Mouse (Mus musculus) layer of hippocampus, adult 9-11 months (tissue): Measurements from ENCODE around the gene Jam2.
A peak's percentile ranks its signal among the peaks of the same experiment; 100 is the strongest.

ENCODE experiments used
- DNase-seq: peaks from one replicate; pipeline ENCODE4 v3.0.0; 2022

The Jam2 gene

GRCm38 (mm10) chr16:84774003-84774703 is at the start of gene Jam2:
Jam2 (plus strand) TSS chr16:84774123.
- DNase-seq = peak; percentile 54

- DNase-seq = no peak
Measured at GRCm38 (mm10) chr16:84734806-84735165, 39.1 kb upstream of the Jam2 start.

DNA sequence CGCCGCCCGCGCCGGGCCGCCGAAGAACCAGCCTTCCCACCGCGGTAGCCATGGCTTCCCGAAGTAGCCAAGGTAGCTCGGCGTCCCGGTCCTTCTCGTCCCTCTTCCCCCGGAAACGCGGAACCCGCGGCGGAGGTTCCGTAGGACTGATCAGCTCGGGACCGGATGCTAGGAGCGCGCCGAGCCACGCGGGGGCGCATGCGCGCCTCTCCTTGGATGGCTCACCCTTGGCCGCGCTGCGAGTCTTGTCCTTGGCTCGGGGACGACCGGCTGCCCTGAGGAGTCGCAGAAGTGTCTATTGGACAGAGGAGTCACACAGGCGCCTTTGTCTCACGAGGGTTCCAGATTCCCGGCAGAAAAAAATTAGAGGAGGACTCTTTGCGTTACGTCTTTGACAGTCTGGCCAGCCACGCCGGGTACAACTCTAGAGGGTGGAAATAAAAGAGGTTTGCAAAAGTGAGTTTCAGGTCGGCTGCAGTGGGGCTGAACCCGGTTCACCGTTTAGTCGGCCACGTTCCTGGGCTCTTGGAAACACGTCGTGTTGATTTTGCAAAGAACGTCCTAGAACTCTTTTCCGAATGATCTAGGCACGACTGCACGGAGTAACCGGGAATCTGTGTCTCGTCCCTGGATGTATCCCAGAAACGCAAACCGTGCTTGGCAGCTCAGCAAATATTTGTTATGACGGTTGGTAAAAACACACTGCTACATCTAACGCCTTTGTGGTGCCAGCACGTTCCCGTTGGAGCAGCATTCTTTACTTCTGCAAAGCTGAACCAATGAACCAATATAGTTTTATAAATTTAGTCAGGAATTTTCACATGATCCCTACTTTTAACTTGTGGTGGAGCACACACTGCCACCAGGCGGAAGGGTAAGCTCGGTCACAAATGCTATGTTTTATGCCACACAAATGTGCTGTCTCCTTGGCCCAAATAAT is 38.5 kb upstream of the Jam2 start, which contains the start of gene Mrpl39:
Gene Mrpl39 (minus strand): TSS at position 577 of the 940 bp plus-strand sequence.
- peak; percentile 92 for DNase-seq

- DNase-seq = no peak
Measured at GRCm38 (mm10) chr16:84737358-84737757, 36.6 kb upstream of the Jam2 start.

GRCm38 (mm10) chr16:84744703-84745490 is 29.0 kb upstream of the Jam2 start:
- DNase-seq = no peak

- no peak for DNase-seq
Measured at GRCm38 (mm10) chr16:84745721-84746306, 28.1 kb upstream of the Jam2 start.

DNA sequence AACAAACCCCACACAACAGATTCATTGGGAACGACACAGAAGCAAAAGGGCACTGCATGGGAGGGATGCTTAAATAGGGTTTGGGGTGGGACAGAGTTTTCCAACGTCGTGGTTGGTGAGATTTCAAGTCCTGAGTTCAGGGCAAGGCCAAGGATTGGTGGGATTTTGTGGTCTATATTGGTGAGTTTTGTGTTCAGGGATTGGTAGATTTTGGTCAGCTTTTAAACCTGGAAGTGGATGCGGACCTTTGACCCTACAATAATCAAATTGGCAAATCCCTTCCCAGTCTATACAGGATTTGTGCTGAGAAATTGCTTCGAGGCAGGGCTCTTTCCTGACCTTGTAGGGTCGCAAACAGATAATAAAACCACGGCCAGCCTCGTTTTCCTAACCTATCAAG is 6.0 kb upstream of the Jam2 start:
- no peak for DNase-seq

DNA sequence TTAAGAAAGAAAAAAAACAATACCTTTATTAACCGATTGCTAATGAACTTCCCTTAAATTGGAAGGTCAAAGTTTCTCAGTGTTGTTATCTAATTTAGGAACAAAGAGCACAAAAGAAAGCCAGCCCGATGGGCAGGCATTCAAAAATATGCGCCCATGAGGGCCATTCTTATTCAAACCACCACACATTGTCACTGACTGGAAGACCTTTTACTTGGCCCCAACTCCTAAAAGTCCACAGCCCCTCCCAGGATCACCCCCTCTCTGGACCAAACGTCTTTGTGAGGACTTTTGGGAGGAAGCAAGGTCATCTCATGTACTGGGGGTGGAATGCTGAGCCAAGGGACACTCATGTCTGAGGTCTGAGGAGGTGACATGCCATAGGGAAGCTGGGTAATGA is 4.7 kb upstream of the Jam2 start:
- no peak for DNase-seq

- DNase-seq = no peak
Measured at GRCm38 (mm10) chr16:84769619-84770464, 4.1 kb upstream of the Jam2 start.

DNA sequence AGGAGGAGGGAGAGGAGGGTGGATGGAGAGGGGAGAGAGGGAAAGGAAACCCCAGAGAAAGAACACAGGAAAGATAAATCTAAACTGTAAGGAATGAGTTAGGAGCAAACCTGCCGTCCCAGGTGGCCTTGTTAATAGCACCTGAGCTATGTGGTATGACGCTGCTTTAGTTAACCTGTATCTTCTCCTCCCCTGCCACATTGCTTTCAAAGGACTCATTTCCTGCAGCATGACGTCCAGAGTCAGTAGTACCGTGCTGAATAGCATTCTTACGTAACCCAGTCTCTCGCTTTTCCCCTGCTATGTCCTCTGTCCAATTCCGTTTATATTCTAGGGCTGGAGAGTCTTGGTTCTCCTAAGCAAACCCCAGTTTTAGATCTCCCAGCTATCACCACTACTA is 3.0 kb upstream of the Jam2 start:
- DNase-seq = no peak

DNA sequence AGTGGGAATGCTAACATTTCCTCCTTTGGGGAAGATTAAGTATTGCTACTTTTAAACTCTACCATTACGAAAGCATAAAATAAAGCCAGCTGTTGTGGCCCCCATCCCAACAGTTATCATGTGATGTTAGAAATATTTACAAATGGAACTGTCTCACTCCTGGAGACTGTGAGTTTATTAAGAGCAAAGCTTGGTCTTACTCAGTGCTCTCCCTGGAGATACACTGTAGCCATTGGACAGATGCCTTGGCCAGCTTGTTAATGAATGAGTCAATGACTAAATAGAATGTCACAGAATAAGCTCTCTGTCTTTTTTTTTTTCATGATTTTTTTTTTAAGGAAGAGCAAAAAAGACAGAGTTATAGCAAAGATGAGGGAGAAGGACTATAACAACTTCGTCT is 2.5 kb upstream of the Jam2 start:
- no peak for DNase-seq

- no peak for DNase-seq
Measured at GRCm38 (mm10) chr16:84772496-84773267, 1.2 kb upstream of the Jam2 start.

GRCm38 (mm10) chr16:84773268-84773861 is 558 bp upstream of the Jam2 start:
- no peak for DNase-seq

- peak; percentile 54 for DNase-seq
Measured at GRCm38 (mm10) chr16:84774761-84775231, 873 bp downstream of the Jam2 start.

- DNase-seq = no peak
Measured at GRCm38 (mm10) chr16:84775356-84775755, 1.4 kb downstream of the Jam2 start.

DNA sequence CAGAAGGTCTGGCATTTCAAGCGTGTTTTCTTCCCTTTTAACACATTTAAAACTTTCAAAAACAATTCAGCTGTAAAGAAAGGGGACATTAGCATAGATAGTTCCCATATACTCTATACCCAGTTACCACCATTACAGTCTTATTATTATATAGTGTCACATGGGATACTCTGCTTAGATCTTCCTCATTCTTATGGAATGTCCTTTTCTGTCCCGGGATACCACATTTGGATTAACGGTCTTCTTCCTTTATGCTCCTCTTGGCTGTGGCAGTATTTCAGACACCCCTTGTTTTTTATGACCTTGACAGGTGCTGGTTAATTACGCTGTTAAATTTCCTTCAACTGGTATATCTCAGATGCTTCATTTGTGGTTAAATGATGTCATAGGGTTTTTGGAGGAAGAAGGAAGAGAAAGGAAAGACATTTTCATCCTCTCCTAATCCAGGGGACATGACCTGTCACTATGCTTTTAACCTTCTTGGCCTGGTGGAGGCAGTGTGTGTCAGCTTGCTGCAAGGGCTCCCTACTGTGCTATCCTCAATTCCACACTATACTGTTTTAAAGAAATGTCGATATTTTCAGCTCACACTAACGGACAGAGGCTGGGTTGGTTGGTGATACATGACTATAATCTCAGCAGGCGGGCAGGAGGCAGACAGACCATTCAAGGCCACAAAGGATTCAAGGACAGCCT is 2.3 kb downstream of the Jam2 start:
- no peak for DNase-seq

- no peak for DNase-seq
Measured at GRCm38 (mm10) chr16:84778431-84778830, 4.5 kb downstream of the Jam2 start.

- DNase-seq = no peak
Measured at GRCm38 (mm10) chr16:84778861-84779630, 5.1 kb downstream of the Jam2 start.

DNA sequence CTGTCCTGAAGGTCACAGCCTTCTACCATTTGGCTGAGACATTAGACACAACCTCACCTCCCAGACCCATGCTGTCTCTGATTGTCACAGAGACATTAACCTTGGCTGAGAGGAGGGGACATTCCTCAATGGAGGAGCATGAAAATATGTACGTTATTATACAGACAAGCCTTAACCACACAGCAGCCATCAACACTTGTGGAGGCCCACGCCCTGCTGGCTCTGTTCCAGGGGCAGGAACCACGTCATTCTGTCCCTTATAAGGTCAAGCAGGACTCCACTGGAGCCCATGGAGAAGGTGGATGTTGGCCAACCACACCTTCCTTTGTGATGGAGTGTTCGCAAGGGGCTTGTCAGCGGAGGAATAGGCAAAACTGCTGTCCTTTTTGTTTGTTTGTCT is 5.8 kb downstream of the Jam2 start:
- no peak for DNase-seq
